Mouse (Mus musculus): Measurements from ENCODE around the gene Dmtf1. TPM values are rescaled to one million over a fixed set of nuclear protein-coding genes. Genes with fewer than 3 reads are reported as not detected.

The Dmtf1 gene
- polyA plus RNA-seq, 1 experiment from 2014 or later: 33.3 TPM

GRCm38 (mm10) chr5:9111759-9112158 is 49.8 kb downstream of the Dmtf1 start:
- Histone ChIP-seq H3K36me3 (ENCODE audit: insufficient read depth, low read length) (0 out of 2 replicates have a peak, but pooled peaks cover 3% of the 10 kb centered on the region), H3K27ac (ENCODE audit: low read length) (no peak overlapping the region), H3K4me2 (replicated peaks; ENCODE audit: low read depth, low read length) (no peak overlapping the region), H3K9me3 (ENCODE audit: low read length) (no peaks in the 10 kb centered on the region), H3K4me3 (ENCODE audit: low read depth, low read length) (no peak overlapping the region), H3K27me3 (replicated peaks; ENCODE audit: insufficient read depth, low read length) (no peaks in the 10 kb centered on the region), H3K4me1 (ENCODE audit: insufficient read depth, low read depth, low read length) (peaks cover 10% of the 10 kb centered on the region; the same call in 1 of the 2 replicates), H3K9ac (replicated peaks; ENCODE audit: low read depth) (no peak overlapping the region)
- DNase-seq (ENCODE audit: low spot score): peak; percentile 90
- peak; percentile 65 for ATAC-seq
- 11% methylated on average over 5 of the region's 5 CpGs for WGBS
- TF ChIP-seq EP300 (IDR thresholded peaks at IDR 0.05) (peak; percentile 87), CTCF (IDR thresholded peaks at IDR 0.05) (peak; percentile 94)

- peak overlapping the region; percentile 39; the same call in 1 of the 2 replicates for H3K27ac ChIP-seq (ENCODE audit: low read length)
- no peak for ATAC-seq
- DNase-seq (ENCODE audit: low spot score): no peak
- no peak overlapping the region for H3K4me2 ChIP-seq (replicated peaks; ENCODE audit: low read depth, low read length)
- H3K9ac ChIP-seq (replicated peaks; ENCODE audit: low read depth): no peak overlapping the region
- TF ChIP-seq CTCF (IDR thresholded peaks at IDR 0.05) (no peak), EP300 (IDR thresholded peaks at IDR 0.05) (no peak)
- H3K4me3 ChIP-seq (ENCODE audit: low read depth, low read length): no peak overlapping the region
- H3K4me1 ChIP-seq (ENCODE audit: insufficient read depth, low read depth, low read length): peaks cover 14% of the 10 kb centered on the region
- WGBS: 56% methylated on average over 2 of the region's 2 CpGs
- H3K36me3 ChIP-seq (ENCODE audit: insufficient read depth, low read length): 0 out of 2 replicates have a peak, but pooled peaks cover under 1% of the 10 kb centered on the region
- H3K9me3 ChIP-seq (ENCODE audit: low read length): no peaks in the 10 kb centered on the region
- no peaks in the 10 kb centered on the region for H3K27me3 ChIP-seq (replicated peaks; ENCODE audit: insufficient read depth, low read length)
These were observed 50.3 kb downstream of the Dmtf1 start for GRCm38 (mm10) chr5:9111285-9111684.

- Histone ChIP-seq H3K27ac (ENCODE audit: low read length) (no peak overlapping the region), H3K36me3 (ENCODE audit: insufficient read depth, low read length) (no peaks in the 10 kb centered on the region), H3K4me3 (ENCODE audit: low read depth, low read length) (no peak overlapping the region), H3K4me1 (ENCODE audit: insufficient read depth, low read depth, low read length) (peaks cover 15% of the 10 kb centered on the region), H3K27me3 (replicated peaks; ENCODE audit: insufficient read depth, low read length) (no peaks in the 10 kb centered on the region), H3K9me3 (ENCODE audit: low read length) (no peaks in the 10 kb centered on the region), H3K9ac (replicated peaks; ENCODE audit: low read depth) (no peak overlapping the region), H3K4me2 (replicated peaks; ENCODE audit: low read depth, low read length) (no peak overlapping the region)
- TF ChIP-seq EP300 (IDR thresholded peaks at IDR 0.05): no peak
- TF ChIP-seq CTCF (IDR thresholded peaks at IDR 0.05): peak; percentile 35; the same call in 1 of the 2 replicates
- ATAC-seq (no peak), DNase-seq (ENCODE audit: low spot score) (no peak)
These were observed 52.0 kb downstream of the Dmtf1 start for GRCm38 (mm10) chr5:9109582-9109981.

- 57% methylated on average over 5 of the region's 5 CpGs for WGBS
- Histone ChIP-seq H3K9me3 (ENCODE audit: low read length) (no peaks in the 10 kb centered on the region), H3K4me2 (replicated peaks; ENCODE audit: low read depth, low read length) (no peak overlapping the region), H3K9ac (replicated peaks; ENCODE audit: low read depth) (no peak overlapping the region), H3K27me3 (replicated peaks; ENCODE audit: insufficient read depth, low read length) (no peaks in the 10 kb centered on the region), H3K4me1 (ENCODE audit: insufficient read depth, low read depth, low read length) (peaks cover 15% of the 10 kb centered on the region), H3K4me3 (ENCODE audit: low read depth, low read length) (no peak overlapping the region), H3K36me3 (ENCODE audit: insufficient read depth, low read length) (no peaks in the 10 kb centered on the region), H3K27ac (ENCODE audit: low read length) (peak overlapping the region; percentile 85)
- no peak for ATAC-seq
- no peak for TF ChIP-seq CTCF (IDR thresholded peaks at IDR 0.05)
- TF ChIP-seq EP300 (IDR thresholded peaks at IDR 0.05): no peak
- DNase-seq (ENCODE audit: low spot score): no peak
These were observed 53.1 kb downstream of the Dmtf1 start for GRCm38 (mm10) chr5:9108490-9108889.

GRCm38 (mm10) chr5:9107296-9108089 is 54.1 kb downstream of the Dmtf1 start:
- Histone ChIP-seq H3K36me3 (ENCODE audit: insufficient read depth, low read length) (no peaks in the 10 kb centered on the region), H3K27ac (ENCODE audit: low read length) (peak overlapping the region; percentile 85), H3K4me1 (ENCODE audit: insufficient read depth, low read depth, low read length) (peaks cover 15% of the 10 kb centered on the region), H3K9ac (replicated peaks; ENCODE audit: low read depth) (no peak overlapping the region), H3K9me3 (ENCODE audit: low read length) (no peaks in the 10 kb centered on the region), H3K4me3 (ENCODE audit: low read depth, low read length) (no peak overlapping the region), H3K4me2 (replicated peaks; ENCODE audit: low read depth, low read length) (peak overlapping the region; percentile 34), H3K27me3 (replicated peaks; ENCODE audit: insufficient read depth, low read length) (no peaks in the 10 kb centered on the region)
- ATAC-seq (peak; percentile 86), DNase-seq (ENCODE audit: low spot score) (peak; percentile 89)
- 27% methylated on average over 8 of the region's 8 CpGs for WGBS
- TF ChIP-seq CTCF (IDR thresholded peaks at IDR 0.05): no peak
- TF ChIP-seq EP300 (IDR thresholded peaks at IDR 0.05): peak; percentile 90

- H3K9me3 ChIP-seq (ENCODE audit: low read length): no peaks in the 10 kb centered on the region
- H3K9ac ChIP-seq (replicated peaks; ENCODE audit: low read depth): no peak overlapping the region
- ATAC-seq: no peak
- no peaks in the 10 kb centered on the region for H3K36me3 ChIP-seq (ENCODE audit: insufficient read depth, low read length)
- DNase-seq (ENCODE audit: low spot score): no peak
- H3K4me1 ChIP-seq (ENCODE audit: insufficient read depth, low read depth, low read length): peaks cover 15% of the 10 kb centered on the region
- TF ChIP-seq CTCF (IDR thresholded peaks at IDR 0.05): 0 out of 2 replicates have a peak, but pooled peaks have one; percentile 7
- no peak for TF ChIP-seq EP300 (IDR thresholded peaks at IDR 0.05)
- WGBS: 18% methylated on average over 6 of the region's 6 CpGs
- peak overlapping the region; percentile 85 for H3K27ac ChIP-seq (ENCODE audit: low read length)
- H3K4me3 ChIP-seq (ENCODE audit: low read depth, low read length): no peak overlapping the region
- H3K27me3 ChIP-seq (replicated peaks; ENCODE audit: insufficient read depth, low read length): no peaks in the 10 kb centered on the region
- H3K4me2 ChIP-seq (replicated peaks; ENCODE audit: low read depth, low read length): peak overlapping the region; percentile 34
These were observed 54.8 kb downstream of the Dmtf1 start for GRCm38 (mm10) chr5:9106806-9107205.

Data from lung, postnatal 0 days (tissue).